Mouse (Mus musculus) spleen, adult 12 weeks (tissue): Measurements from ENCODE around the gene Srsf3.

ENCODE experiments used
- DNase-seq: peaks from one replicate; pipeline ENCODE4 v3.0.0; 2022; ENCODE audit warnings: low spot score

The Srsf3 gene

GRCm38 (mm10) chr17:29045741-29046530, 13.5 kb downstream of the Srsf3 start:
- peak; percentile 43 for DNase-seq

- DNase-seq, result no peak
Observed at GRCm38 (mm10) chr17:29046863-29047262, 14.4 kb downstream of the Srsf3 start.

GRCm38 (mm10) chr17:29047697-29048514, 15.5 kb downstream of the Srsf3 start:
- DNase-seq, result no peak

- peak; percentile 64 for DNase-seq
Observed at GRCm38 (mm10) chr17:29048748-29049507, 16.5 kb downstream of the Srsf3 start.

GRCm38 (mm10) chr17:29049508-29049889, 17.1 kb downstream of the Srsf3 start:
- no peak for DNase-seq

- no peak for DNase-seq
Observed at GRCm38 (mm10) chr17:29049923-29050322, 17.5 kb downstream of the Srsf3 start.

- no peak for DNase-seq
Observed at GRCm38 (mm10) chr17:29050791-29051190, 18.4 kb downstream of the Srsf3 start.

GRCm38 (mm10) chr17:29053067-29053466, 20.6 kb downstream of the Srsf3 start:
- DNase-seq, result no peak

GRCm38 (mm10) chr17:29053841-29054240, 21.4 kb downstream of the Srsf3 start:
- DNase-seq, result no peak

- DNase-seq, result no peak
Observed at GRCm38 (mm10) chr17:29054429-29054828, 22.0 kb downstream of the Srsf3 start.

- DNase-seq, result no peak
Observed at GRCm38 (mm10) chr17:29055586-29055985, 23.2 kb downstream of the Srsf3 start.

- no peak for DNase-seq
Observed at GRCm38 (mm10) chr17:29056207-29056606, 23.8 kb downstream of the Srsf3 start.

- no peak for DNase-seq
Observed at GRCm38 (mm10) chr17:29056699-29057151, 24.3 kb downstream of the Srsf3 start.

GRCm38 (mm10) chr17:29057361-29057890, 25.0 kb downstream of the Srsf3 start:
- no peak for DNase-seq

- no peak for DNase-seq
Observed at GRCm38 (mm10) chr17:29057961-29058360, 25.5 kb downstream of the Srsf3 start.

- no peak for DNase-seq
Observed at GRCm38 (mm10) chr17:29058487-29058886, 26.1 kb downstream of the Srsf3 start.

- no peak for DNase-seq
Observed at GRCm38 (mm10) chr17:29059581-29059980, 27.2 kb downstream of the Srsf3 start.

GRCm38 (mm10) chr17:29060946-29061345, 28.5 kb downstream of the Srsf3 start:
- DNase-seq, result no peak

- DNase-seq, result no peak
Observed at GRCm38 (mm10) chr17:29062119-29063035, 29.9 kb downstream of the Srsf3 start.

GRCm38 (mm10) chr17:29063121-29063987, 30.9 kb downstream of the Srsf3 start:
- DNase-seq, result no peak
